Mouse (Mus musculus): ENCODE results near the gene Mpv17l2. TPM values are rescaled to one million over a fixed set of nuclear protein-coding genes. Genes with fewer than 3 reads are reported as not detected.

Gene Mpv17l2
- total and polyA plus RNA-seq, 2 experiments from 2014 or later: 26.6 to 50.3 TPM

- no peak for DNase-seq (ENCODE audit: low spot score)
- no peak for TF ChIP-seq EP300 (IDR thresholded peaks at IDR 0.05; ENCODE audit: low read depth)
- TF ChIP-seq CTCF (IDR thresholded peaks at IDR 0.05; ENCODE audit: low read depth): no peak
- no peaks in the 10 kb centered on the region for H3K9me3 ChIP-seq (replicated peaks; ENCODE audit: control insufficient read depth, low read length)
- no peak overlapping the region for H3K4me2 ChIP-seq (ENCODE audit: low read depth, low read length)
- peaks cover 24% of the 10 kb centered on the region for H3K27me3 ChIP-seq (ENCODE audit: control insufficient read depth, insufficient read depth, low read length)
- peaks cover 19% of the 10 kb centered on the region for H3K4me1 ChIP-seq (ENCODE audit: control insufficient read depth, insufficient read depth)
- H3K4me3 ChIP-seq (ENCODE audit: low read depth, low read length): no peak overlapping the region
- no peak for ATAC-seq (ENCODE audit: insufficient read depth, low read depth)
- no peak overlapping the region for H3K27ac ChIP-seq (ENCODE audit: low read depth)
- no peak overlapping the region for H3K9ac ChIP-seq (replicated peaks; ENCODE audit: low read depth, low read length)
- H3K36me3 ChIP-seq (replicated peaks; ENCODE audit: control insufficient read depth, insufficient read depth, low read length): no peaks in the 10 kb centered on the region
- whole genome bisulfite sequencing: 64% methylated on average over 2 of the region's 2 CpGs
Observed at GRCm38 (mm10) chr8:70794215-70794614, 33.5 kb upstream of the Mpv17l2 start.

GRCm38 (mm10) chr8:70792700-70793099 is 32.0 kb upstream of the Mpv17l2 start:
- H3K9me3 ChIP-seq (replicated peaks; ENCODE audit: control insufficient read depth, low read length): no peaks in the 10 kb centered on the region
- peak overlapping the region; percentile 85 for H3K4me2 ChIP-seq (ENCODE audit: low read depth, low read length)
- TF ChIP-seq EP300 (IDR thresholded peaks at IDR 0.05; ENCODE audit: low read depth) (no peak), CTCF (IDR thresholded peaks at IDR 0.05; ENCODE audit: low read depth) (no peak)
- H3K9ac ChIP-seq (replicated peaks; ENCODE audit: low read depth, low read length): no peak overlapping the region
- H3K27ac ChIP-seq (ENCODE audit: low read depth): no peak overlapping the region
- H3K27me3 ChIP-seq (ENCODE audit: control insufficient read depth, insufficient read depth, low read length): 0 out of 2 replicates have a peak, but pooled peaks cover 10% of the 10 kb centered on the region
- H3K4me1 ChIP-seq (ENCODE audit: control insufficient read depth, insufficient read depth): peaks cover 14% of the 10 kb centered on the region
- ATAC-seq (ENCODE audit: insufficient read depth, low read depth): 0 out of 2 replicates have a peak, but pooled peaks have one; percentile 2
- H3K4me3 ChIP-seq (ENCODE audit: low read depth, low read length): peak overlapping the region; percentile 73
- WGBS: 4% methylated on average over 20 of the region's 20 CpGs
- peak; percentile 5 for DNase-seq (ENCODE audit: low spot score)
- no peaks in the 10 kb centered on the region; the same call in 1 of the 2 replicates for H3K36me3 ChIP-seq (replicated peaks; ENCODE audit: control insufficient read depth, insufficient read depth, low read length)

GRCm38 (mm10) chr8:70791975-70792691 is 31.4 kb upstream of the Mpv17l2 start:
- Histone ChIP-seq H3K9me3 (replicated peaks; ENCODE audit: control insufficient read depth, low read length) (no peaks in the 10 kb centered on the region), H3K4me2 (ENCODE audit: low read depth, low read length) (peak overlapping the region; percentile 85), H3K27ac (ENCODE audit: low read depth) (peak overlapping the region; percentile 56; the same call in 1 of the 2 replicates), H3K36me3 (replicated peaks; ENCODE audit: control insufficient read depth, insufficient read depth, low read length) (peaks cover 4% of the 10 kb centered on the region), H3K4me3 (ENCODE audit: low read depth, low read length) (peak overlapping the region; percentile 73), H3K27me3 (ENCODE audit: control insufficient read depth, insufficient read depth, low read length) (0 out of 2 replicates have a peak, but pooled peaks cover 10% of the 10 kb centered on the region), H3K9ac (replicated peaks; ENCODE audit: low read depth, low read length) (peak overlapping the region; percentile 77), H3K4me1 (ENCODE audit: control insufficient read depth, insufficient read depth) (peaks cover 8% of the 10 kb centered on the region)
- TF ChIP-seq CTCF (IDR thresholded peaks at IDR 0.05; ENCODE audit: low read depth) (no peak), EP300 (IDR thresholded peaks at IDR 0.05; ENCODE audit: low read depth) (no peak)
- ATAC-seq (ENCODE audit: insufficient read depth, low read depth) (peak; percentile 83), DNase-seq (ENCODE audit: low spot score) (peak; percentile 86)
- WGBS: 3% methylated on average over 56 of the region's 58 CpGs

GRCm38 (mm10) chr8:70791294-70791701 is 30.6 kb upstream of the Mpv17l2 start:
- H3K27me3 ChIP-seq (ENCODE audit: control insufficient read depth, insufficient read depth, low read length): 0 out of 2 replicates have a peak, but pooled peaks cover 7% of the 10 kb centered on the region
- H3K4me1 ChIP-seq (ENCODE audit: control insufficient read depth, insufficient read depth): peaks cover 7% of the 10 kb centered on the region
- H3K4me3 ChIP-seq (ENCODE audit: low read depth, low read length): peak overlapping the region; percentile 73; the same call in 1 of the 2 replicates
- peak overlapping the region; percentile 85 for H3K4me2 ChIP-seq (ENCODE audit: low read depth, low read length)
- H3K9me3 ChIP-seq (replicated peaks; ENCODE audit: control insufficient read depth, low read length): no peaks in the 10 kb centered on the region
- H3K36me3 ChIP-seq (replicated peaks; ENCODE audit: control insufficient read depth, insufficient read depth, low read length): peaks cover 12% of the 10 kb centered on the region
- no peak overlapping the region; the same call in 1 of the 2 replicates for H3K27ac ChIP-seq (ENCODE audit: low read depth)
- DNase-seq (ENCODE audit: low spot score): peak; percentile 5
- no peak for ATAC-seq (ENCODE audit: insufficient read depth, low read depth)
- 81% methylated on average over 7 of the region's 7 CpGs for WGBS
- no peak overlapping the region for H3K9ac ChIP-seq (replicated peaks; ENCODE audit: low read depth, low read length)
- no peak for TF ChIP-seq EP300 (IDR thresholded peaks at IDR 0.05; ENCODE audit: low read depth)
- TF ChIP-seq CTCF (IDR thresholded peaks at IDR 0.05; ENCODE audit: low read depth): no peak

GRCm38 (mm10) chr8:70790846-70791245 is 30.1 kb upstream of the Mpv17l2 start:
- Histone ChIP-seq H3K9ac (replicated peaks; ENCODE audit: low read depth, low read length) (no peak overlapping the region; the same call in 1 of the 2 replicates), H3K4me3 (ENCODE audit: low read depth, low read length) (no peak overlapping the region)
- WGBS: 68% methylated on average over 8 of the region's 8 CpGs

More at GRCm38 (mm10) chr8:70790846-70791245, 30.1 kb upstream of the Mpv17l2 start:
- Histone ChIP-seq H3K27me3 (ENCODE audit: control insufficient read depth, insufficient read depth, low read length) (0 out of 2 replicates have a peak, but pooled peaks cover 7% of the 10 kb centered on the region), H3K4me2 (ENCODE audit: low read depth, low read length) (peak overlapping the region; percentile 85; the same call in 1 of the 2 replicates), H3K27ac (ENCODE audit: low read depth) (no peak overlapping the region), H3K36me3 (replicated peaks; ENCODE audit: control insufficient read depth, insufficient read depth, low read length) (peaks cover 16% of the 10 kb centered on the region), H3K4me1 (ENCODE audit: control insufficient read depth, insufficient read depth) (peaks cover 7% of the 10 kb centered on the region), H3K9me3 (replicated peaks; ENCODE audit: control insufficient read depth, low read length) (no peaks in the 10 kb centered on the region)
- TF ChIP-seq CTCF (IDR thresholded peaks at IDR 0.05; ENCODE audit: low read depth) (no peak), EP300 (IDR thresholded peaks at IDR 0.05; ENCODE audit: low read depth) (no peak)
- DNase-seq (ENCODE audit: low spot score): no peak
- ATAC-seq (ENCODE audit: insufficient read depth, low read depth): no peak

All from heart, postnatal 0 days (tissue).